Mouse (Mus musculus) naive thymus-derived CD4-positive, alpha-beta T cell, adult 2 months (primary cell): ENCODE measurements at regions not wholly inside any gene's neighbourhood (a gene's known extent, or its start where the extent isn't known, plus 50 kb on each side); places are given as distances from the start of the nearest gene placed in this dataset.

Experiments used
- DNase-seq: peaks from one replicate; pipeline ENCODE4 v3.0.0-alpha.2; 2011; ENCODE audit warnings: low read depth

DNA sequence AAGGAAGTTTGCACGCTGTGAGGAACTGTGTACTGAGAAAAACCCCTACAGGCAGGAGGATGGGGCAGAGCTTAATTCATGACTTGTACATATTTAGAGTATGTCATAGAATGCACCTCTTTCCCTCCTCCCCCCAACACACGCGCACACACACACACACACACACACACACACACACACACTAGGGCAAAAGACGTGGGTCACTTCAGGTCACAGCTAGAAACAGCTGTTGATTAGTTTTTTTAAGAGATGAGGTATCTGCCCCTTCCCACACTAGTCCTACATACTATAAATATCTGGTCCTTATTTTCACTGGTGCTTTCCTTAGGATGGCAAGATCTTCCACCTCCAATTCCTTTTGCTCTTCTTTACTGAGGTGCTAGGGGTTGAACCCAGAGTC, 1207.7 kb upstream of the A1bg start:
- DNase-seq: no peak

GRCm38 (mm10) chr15:62128546-62129212, 1205.9 kb upstream of the A1bg start:
- DNase-seq: no peak

- DNase-seq: no peak
Observed at GRCm38 (mm10) chr15:62127602-62128158, 1204.9 kb upstream of the A1bg start.

DNA sequence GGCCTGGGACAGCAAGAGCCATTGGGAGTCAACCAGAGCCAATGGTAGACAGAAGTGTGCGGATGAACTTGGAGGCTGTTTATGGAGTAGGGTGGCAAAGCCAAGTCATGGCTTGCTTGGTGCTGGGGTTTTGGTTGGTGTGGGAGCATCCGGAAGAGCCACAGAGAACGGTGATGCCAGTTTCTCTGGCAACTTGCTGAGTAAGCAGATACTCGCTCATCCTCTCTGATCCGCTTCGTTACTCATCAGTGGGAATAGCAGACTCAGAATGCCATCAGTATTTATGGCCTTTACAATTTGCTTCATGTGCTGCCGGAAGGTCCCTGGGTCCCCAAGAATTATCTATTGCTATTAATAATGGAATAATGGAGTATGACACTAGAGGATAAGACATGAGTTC, 1202.9 kb upstream of the A1bg start:
- DNase-seq: no peak

- DNase-seq: no peak
Observed at GRCm38 (mm10) chr15:62123756-62124155, 1200.9 kb upstream of the A1bg start.

DNA sequence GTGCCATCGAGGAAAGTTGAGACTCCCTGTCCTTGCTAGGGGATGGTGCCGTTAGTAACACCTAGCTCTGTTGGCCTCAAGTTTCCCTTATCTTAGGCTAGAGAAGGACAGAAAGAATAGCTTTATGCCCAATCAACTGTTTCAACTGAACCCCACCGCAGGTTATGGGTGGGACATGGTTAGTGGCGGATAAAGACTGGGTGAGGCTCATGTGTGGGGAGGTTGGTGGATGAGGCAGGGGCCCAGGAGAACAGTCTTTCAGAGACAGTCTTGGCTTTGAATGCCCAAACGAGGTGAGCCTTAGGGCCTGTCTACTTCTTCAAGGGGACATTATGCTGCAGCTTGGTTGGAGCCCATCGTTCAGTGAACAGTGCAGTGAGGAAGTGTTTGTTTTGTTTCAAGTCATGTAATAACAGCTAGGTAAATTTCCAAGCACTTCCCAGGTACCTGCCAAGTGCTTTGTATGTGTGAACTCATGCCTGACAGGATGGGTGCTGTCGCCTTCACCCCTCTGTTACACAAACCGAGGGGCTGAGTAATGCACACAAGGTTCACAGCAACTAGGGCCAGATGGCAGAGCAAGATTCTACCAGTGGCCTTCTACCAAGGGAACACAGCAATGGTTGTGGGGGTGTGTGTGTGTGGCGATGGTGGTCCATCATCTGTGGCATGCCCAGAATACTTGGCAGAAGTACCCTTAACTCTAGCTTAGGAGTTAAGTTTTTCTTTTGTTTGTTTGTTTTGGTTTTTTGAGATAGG, 1199.6 kb upstream of the A1bg start:
- no peak for DNase-seq

DNA sequence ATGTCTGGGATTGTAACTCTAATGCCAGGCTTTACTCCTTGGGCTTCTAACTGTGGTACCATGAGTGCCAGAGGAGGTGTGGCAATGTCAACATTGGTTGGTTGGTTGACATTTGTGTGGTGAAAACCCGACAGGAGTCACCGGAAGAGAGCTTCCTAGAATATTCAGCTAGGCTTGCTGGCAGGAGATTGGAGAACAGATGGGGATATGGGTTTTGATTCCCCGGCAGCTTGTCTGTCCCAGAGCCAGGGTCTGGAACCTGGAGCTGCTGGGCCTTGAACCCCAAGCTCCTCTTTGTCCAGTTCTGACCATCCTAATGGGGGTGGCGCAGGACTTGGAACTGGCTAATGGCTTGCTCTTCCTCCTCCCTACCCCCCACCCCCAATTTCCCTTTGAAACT, 1198.9 kb upstream of the A1bg start:
- no peak for DNase-seq

DNA sequence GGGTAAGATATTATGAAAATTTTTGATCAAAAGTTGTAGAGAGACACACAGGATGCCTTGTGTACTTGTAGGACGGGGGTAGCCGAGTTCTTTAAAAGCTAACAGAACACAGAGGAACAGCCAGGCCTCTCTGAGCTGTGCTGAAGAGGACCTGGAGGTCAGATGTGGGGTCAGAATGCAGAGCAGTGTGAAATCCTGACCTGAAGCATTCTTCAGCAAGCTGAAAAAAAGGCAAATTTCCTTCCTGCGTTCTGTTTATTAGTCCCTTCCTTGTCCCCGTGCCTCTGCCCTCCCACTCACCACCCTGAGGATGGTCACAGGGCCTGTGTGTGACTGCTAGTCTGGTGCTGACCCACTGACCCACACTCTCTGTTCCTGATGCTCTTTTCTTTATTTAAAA, 1197.9 kb upstream of the A1bg start:
- DNase-seq: no peak

DNA sequence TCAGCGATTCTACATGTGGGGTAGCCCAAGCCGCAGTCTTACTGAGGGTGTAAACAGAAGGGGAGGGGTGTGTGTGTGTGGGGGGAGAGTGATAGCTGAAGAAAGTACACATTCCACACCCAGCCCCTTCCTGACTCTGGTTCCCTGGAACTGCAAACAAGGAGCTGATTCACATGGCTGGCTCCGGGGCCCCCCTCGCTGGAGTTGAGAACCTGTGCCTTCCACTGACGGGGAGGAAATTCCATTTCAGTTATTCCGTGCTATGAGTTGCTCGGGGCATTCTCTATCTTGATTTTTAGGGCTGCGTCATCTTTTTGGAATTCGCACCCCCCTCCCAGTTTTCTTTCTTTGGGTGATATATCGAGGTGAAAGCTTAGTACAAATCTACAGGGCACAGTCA, 1196.2 kb upstream of the A1bg start:
- DNase-seq: no peak

- no peak for DNase-seq
Observed at GRCm38 (mm10) chr15:62116184-62116583, 1193.4 kb upstream of the A1bg start.

GRCm38 (mm10) chr15:62114815-62115214, 1192.0 kb upstream of the A1bg start:
- DNase-seq: no peak

DNA sequence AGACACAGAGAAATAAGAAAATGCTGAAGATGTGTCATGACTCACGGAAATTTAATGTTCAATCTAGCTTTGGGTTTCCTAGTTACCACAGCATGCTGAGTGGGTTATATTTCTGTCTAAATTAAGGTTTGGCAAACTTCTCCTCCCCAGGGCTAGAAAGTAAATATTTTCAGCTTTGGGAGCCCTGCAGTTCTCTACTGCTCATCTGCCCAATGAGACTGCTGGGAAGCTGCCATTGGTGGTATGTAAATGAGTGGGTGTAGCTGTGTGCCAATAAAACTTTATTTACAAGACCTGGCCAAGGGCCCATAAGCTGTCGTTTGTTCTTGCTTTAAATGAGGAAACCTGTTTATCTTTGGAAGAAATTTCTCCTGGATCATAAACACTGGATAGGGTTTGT, 1189.3 kb upstream of the A1bg start:
- no peak for DNase-seq

- DNase-seq: no peak
Observed at GRCm38 (mm10) chr15:62107976-62108375, 1185.2 kb upstream of the A1bg start.

DNA sequence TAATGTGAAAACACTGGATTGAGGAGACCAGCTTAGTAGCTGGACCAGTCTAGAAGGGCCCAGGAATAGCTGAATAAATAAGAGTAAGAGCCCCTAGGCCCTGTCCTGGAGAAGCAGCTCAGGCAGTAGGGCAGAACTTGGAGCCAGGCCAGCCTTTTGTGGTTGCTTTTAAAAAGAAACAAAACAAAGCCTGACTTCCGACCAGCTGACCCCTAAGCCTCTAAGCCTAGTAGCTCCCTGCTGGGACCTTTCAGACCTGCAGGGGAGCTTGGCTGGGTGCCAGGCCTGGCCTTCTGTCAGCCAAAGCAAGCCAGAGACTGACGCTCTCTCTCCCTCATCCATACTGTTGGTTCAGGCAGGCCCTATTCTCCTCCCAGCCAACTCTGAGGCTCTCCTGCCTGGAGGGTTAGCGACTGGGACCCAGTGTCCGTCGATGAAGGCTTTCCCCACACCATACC, 1183.7 kb upstream of the A1bg start:
- DNase-seq: peak; percentile 43

- no peak for DNase-seq
Observed at GRCm38 (mm10) chr15:62105483-62105882, 1182.7 kb upstream of the A1bg start.

DNA sequence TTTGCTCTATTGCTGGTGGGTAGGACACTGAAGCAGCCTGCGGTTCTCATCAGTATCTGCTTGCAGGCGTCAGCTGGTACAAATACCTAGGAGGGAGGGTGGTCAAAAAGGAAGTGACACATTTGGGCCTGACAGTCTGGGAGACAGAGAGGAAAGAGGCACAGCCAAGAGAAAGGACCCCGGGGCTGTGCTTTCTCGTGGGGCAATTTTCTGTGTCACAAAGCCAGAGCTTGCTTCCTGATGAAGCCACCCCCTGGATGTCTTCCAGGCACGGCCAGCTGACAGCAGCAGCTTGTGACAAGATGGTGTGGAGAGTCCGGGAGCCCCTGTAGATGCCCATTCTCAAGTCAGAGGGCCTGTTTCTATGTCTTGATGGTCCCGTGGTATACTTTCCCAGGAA, 1181.8 kb upstream of the A1bg start:
- no peak for DNase-seq

DNA sequence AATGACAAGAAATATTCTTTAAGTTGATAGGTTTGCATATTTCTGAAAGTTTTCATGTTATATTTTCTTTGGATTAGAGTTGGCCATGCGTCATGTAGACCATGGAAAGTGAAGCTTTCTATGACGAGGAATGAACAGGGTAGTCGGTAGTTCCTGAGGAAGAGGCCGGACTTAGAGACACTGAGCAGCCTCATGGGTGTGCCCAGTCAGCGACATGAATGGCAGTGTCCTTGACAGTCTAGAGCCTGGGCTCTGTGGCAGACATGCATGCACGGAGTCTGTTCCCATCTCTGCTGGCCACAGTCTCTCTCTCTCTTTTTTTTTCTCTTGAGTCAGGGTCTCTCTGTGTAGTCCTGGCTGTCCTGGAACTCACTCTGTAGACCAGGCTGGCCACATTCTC, 1176.9 kb upstream of the A1bg start:
- no peak for DNase-seq

DNA sequence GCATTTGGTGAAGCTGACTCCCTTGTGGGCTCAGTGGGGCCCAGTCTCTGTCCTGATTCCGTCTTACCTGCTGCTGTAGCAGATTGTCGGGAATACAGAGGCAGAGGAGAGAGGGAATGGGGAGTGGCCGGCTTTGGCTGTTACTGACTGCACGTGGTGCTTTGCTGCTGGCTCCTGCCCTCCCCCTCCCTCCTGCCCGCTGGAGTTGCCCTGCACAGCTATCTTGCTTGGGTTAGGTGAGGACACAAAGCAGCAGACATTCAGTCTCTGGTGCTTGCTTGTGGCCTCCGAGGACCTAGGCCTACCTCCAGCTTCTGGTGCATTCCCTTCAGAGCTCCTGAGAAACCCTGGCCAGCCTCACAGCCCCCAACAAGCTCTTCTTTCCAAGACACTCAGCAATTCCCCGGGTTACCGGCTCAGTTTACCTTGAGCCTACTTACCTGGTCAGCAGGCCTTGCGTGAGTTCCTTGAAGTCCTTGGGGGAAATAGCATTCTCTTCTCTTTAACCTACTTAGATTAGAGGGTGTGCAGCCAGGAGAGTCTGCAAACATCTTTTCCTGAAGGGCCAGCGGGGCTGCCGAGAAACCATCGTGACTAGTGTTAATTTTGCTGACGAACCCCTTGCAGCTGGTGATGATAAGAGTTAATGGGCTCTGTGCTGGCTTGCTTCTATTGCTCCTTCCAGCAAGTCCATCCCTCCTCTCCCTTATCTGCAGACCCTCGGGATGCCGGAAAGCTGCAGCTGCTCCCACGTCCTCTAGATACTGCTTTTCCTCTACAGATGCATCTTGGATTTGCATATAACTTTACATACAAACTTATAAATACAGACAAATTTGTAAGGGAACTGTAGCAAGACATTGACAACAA, 1176.2 kb upstream of the A1bg start:
- no peak for DNase-seq

DNA sequence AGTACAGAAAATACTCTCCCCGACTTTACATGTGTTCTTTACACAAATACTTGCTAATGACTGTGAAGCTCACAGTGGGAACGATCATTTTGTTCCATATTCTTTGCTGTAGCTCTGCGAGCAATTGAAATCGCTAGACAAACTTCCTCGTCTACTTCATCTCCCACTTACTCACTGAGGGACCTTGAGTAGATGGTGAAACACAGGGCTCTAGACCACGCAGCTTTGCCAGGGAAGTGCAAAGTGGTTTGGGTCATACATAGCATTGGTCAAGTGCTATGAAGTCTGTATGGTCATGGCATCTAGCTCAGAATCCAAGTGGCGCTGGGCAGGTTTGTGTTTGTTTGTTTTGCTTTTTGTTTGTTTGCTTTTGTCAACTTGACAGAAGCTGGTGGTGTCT, 1174.0 kb upstream of the A1bg start:
- no peak for DNase-seq

- DNase-seq: no peak
Observed at GRCm38 (mm10) chr15:62095198-62095597, 1172.4 kb upstream of the A1bg start.

- DNase-seq: no peak
Observed at GRCm38 (mm10) chr15:62093672-62094071, 1170.9 kb upstream of the A1bg start.

DNA sequence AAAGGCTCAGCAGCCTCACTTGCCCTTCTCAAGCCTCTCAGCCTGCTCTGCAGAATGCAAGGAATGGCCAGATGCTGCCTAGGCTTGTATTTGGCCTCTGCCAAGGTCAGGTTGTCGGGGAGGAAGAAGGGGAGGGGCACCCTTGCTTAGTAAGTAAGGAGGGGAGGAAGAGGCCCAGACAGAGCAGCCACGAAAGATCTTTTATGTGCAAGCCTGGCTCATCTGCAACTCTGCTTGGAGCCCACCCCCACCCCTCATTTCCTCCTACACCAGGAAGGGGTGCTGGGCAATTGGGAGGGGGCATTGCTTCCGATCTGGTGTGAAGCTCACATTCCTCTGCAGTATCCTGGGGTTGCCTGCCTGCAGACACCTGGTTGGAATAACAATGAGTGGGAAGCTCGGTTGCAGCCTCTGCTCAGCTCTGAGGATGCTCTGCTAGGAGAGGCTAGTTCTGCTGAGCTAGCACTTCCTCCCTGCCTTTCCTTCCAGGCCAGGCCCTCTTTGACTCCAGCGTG, 1169.9 kb upstream of the A1bg start:
- DNase-seq: peak; percentile 73
